Mouse (Mus musculus): Measurements from ENCODE around the gene Rdh13.

- TF ChIP-seq CTCF (IDR thresholded peaks at IDR 0.05; ENCODE audit: low read depth, low read length), result no peak
- no peak for TF ChIP-seq EP300 (IDR thresholded peaks at IDR 0.05; ENCODE audit: insufficient read depth, low read depth, low read length)
- TF ChIP-seq POLR2A (IDR thresholded peaks at IDR 0.05; ENCODE audit: insufficient read depth, low read length), result no peak
Measured at GRCm38 (mm10) chr7:4473940-4474339, 28.5 kb upstream of the Rdh13 start.

Measured in ES-Bruce4 (cell line).